Mouse (Mus musculus) gastrocnemius, postnatal 10 days (tissue): ENCODE measurements around the gene Exosc5. TPM values are rescaled to one million over a fixed set of nuclear protein-coding genes. Genes with fewer than 3 reads are reported as not detected.
A peak's percentile ranks its signal among the peaks of the same experiment; 100 is the strongest.

Experiments
- DNase-seq: peaks from one replicate; pipeline ENCODE4 v3.0.0; 2021; ENCODE audit warnings: mixed read lengths
- total RNA-seq, 2 experiments: library from RNA; stranded (reverse); gene quantifications; 2 replicates each; pipeline ENCODE4 v1.2.3; 2021

The Exosc5 gene
- total RNA-seq, 2 experiments from 2014 or later: 23.6 to 26.0 TPM

GRCm38 (mm10) chr7:25636373-25636772 is 22.6 kb upstream of the Exosc5 start:
- DNase-seq: no peak

- DNase-seq: no peak
Measured at GRCm38 (mm10) chr7:25637099-25637498, 21.9 kb upstream of the Exosc5 start.

- no peak for DNase-seq
Measured at GRCm38 (mm10) chr7:25639754-25640153, 19.2 kb upstream of the Exosc5 start.

- no peak for DNase-seq
Measured at GRCm38 (mm10) chr7:25644136-25644535, 14.8 kb upstream of the Exosc5 start.

- no peak for DNase-seq
Measured at GRCm38 (mm10) chr7:25644631-25645030, 14.3 kb upstream of the Exosc5 start.

- DNase-seq: no peak
Measured at GRCm38 (mm10) chr7:25645074-25645473, 13.9 kb upstream of the Exosc5 start.

GRCm38 (mm10) chr7:25647574-25648123 is 11.3 kb upstream of the Exosc5 start:
- DNase-seq: no peak

- DNase-seq: no peak
Measured at GRCm38 (mm10) chr7:25649839-25650238, 9.1 kb upstream of the Exosc5 start.

- DNase-seq: no peak
Measured at GRCm38 (mm10) chr7:25651281-25651680, 7.7 kb upstream of the Exosc5 start.

- DNase-seq: no peak
Measured at GRCm38 (mm10) chr7:25652244-25652759, 6.7 kb upstream of the Exosc5 start.

GRCm38 (mm10) chr7:25655601-25656428 is 3.1 kb upstream of the Exosc5 start:
- no peak for DNase-seq

- no peak for DNase-seq
Measured at GRCm38 (mm10) chr7:25657785-25658184, 1.2 kb upstream of the Exosc5 start.

- DNase-seq: no peak
Measured at GRCm38 (mm10) chr7:25666381-25666780, 7.4 kb downstream of the Exosc5 start.

- DNase-seq: no peak
Measured at GRCm38 (mm10) chr7:25669158-25669557, 10.2 kb downstream of the Exosc5 start.

- DNase-seq: no peak
Measured at GRCm38 (mm10) chr7:25669631-25670030, 10.7 kb downstream of the Exosc5 start.

- DNase-seq: no peak
Measured at GRCm38 (mm10) chr7:25670096-25670495, 11.1 kb downstream of the Exosc5 start.

- no peak for DNase-seq
Measured at GRCm38 (mm10) chr7:25671686-25672085, 12.7 kb downstream of the Exosc5 start.

- no peak for DNase-seq
Measured at GRCm38 (mm10) chr7:25672442-25672841, 13.5 kb downstream of the Exosc5 start.

- no peak for DNase-seq
Measured at GRCm38 (mm10) chr7:25674297-25674696, 15.3 kb downstream of the Exosc5 start.

- DNase-seq: no peak
Measured at GRCm38 (mm10) chr7:25674719-25675300, 15.8 kb downstream of the Exosc5 start, which contains the start of gene Tmem91. Gene Tmem91 (minus strand): TSS chr7:25675166.

- DNase-seq: no peak
Measured at GRCm38 (mm10) chr7:25675405-25675804, 16.4 kb downstream of the Exosc5 start.

- peak; percentile 84 for DNase-seq
Measured at GRCm38 (mm10) chr7:25676085-25676781, 17.3 kb downstream of the Exosc5 start.

- no peak for DNase-seq
Measured at GRCm38 (mm10) chr7:25677013-25677412, 18.0 kb downstream of the Exosc5 start.
